Mouse (Mus musculus) CH12.LX (cell line): ENCODE results near the gene Trim39.

Experiments used
- CTCF ChIP-seq, 2 experiments: IDR thresholded peaks in 1 of 2; conservative IDR thresholded peaks in 1 of 2; 2 replicates each; pipeline ENCODE4 v1.5.1; 2011 to 2012; ENCODE audit warnings: low read depth in 2 of 2, low read length in 2 of 2, improper control_type of control experiment in 1 of 2, inconsistent platforms in 1 of 2, mild to moderate bottlenecking in 1 of 2, moderate library complexity in 1 of 2
- HCFC1 ChIP-seq: IDR thresholded peaks from 2 replicates; pipeline ENCODE4 v1.6.1; 2012; ENCODE audit warnings: low read depth, mild to moderate bottlenecking, inconsistent platforms, low read length, improper control_type of control experiment
- MAX ChIP-seq: IDR thresholded peaks from 2 replicates; pipeline ENCODE4 v1.6.1; 2011; ENCODE audit warnings: low read length, improper control_type of control experiment
- NELFE ChIP-seq: IDR thresholded peaks from 2 replicates; pipeline ENCODE4 v1.6.1; 2011; ENCODE audit warnings: low read depth, low read length, improper control_type of control experiment
- POLR2A ChIP-seq: IDR thresholded peaks from 2 replicates; pipeline ENCODE4 v1.6.1; 2011; ENCODE audit warnings: low read depth, mild to moderate bottlenecking, improper control_type of control experiment, low read length
- UBTF ChIP-seq: IDR thresholded peaks from 2 replicates; pipeline ENCODE4 v1.6.1; 2012; ENCODE audit warnings: low read depth, mild to moderate bottlenecking, inconsistent platforms, low read length, improper control_type of control experiment, moderate library complexity
- USF2 ChIP-seq: conservative IDR thresholded peaks from 2 replicates; pipeline ENCODE4 v1.6.1; 2011; ENCODE audit warnings: low read depth, low read length, improper control_type of control experiment
- ZNF384 ChIP-seq: IDR thresholded peaks from 2 replicates; pipeline ENCODE4 v1.6.1; 2012; ENCODE audit warnings: low read depth, low read length, improper control_type of control experiment, inconsistent platforms

DNA sequence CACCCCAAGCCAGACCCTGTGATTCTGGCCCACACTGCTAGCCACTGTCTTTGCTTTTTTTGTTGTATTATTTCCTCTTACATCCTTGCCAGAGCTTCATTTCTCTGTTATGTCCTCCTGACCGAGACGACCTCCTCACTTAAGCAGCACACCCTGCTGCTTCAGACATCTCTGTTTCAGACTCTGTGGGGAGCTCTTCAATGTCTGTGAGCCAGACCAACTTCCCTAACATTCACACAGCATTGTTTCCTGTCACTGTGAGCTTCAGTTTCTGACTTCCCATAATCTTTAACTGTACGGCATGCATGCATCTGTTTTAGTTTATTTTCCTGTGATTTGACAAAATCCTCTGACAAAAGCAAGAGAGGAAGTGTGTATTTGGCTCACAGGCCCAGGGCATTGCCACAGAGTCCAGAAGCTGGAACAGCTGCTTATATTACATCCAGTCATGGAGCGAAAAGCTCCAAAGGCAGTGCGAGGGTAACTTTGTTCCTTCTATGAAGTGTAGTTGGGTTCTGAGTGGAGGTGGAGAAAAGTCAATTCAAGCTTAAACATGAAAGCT, 53.4 kb downstream of the Trim39 start:
- no peak for TF ChIP-seq HCFC1
- TF ChIP-seq ZNF384, result no peak
- no peak for TF ChIP-seq MAX
- TF ChIP-seq POLR2A, result no peak
- TF ChIP-seq CTCF (conservative IDR thresholded peaks at IDR 0.05 in 1 of 2, IDR thresholded peaks at IDR 0.05 in 1 of 2; ENCODE audit: low read depth in 2 of 2, low read length in 2 of 2), result no peak
- no peak for TF ChIP-seq NELFE
- no peak for TF ChIP-seq UBTF
- no peak for TF ChIP-seq USF2
